Mouse (Mus musculus) heart, postnatal 10 days (tissue): ENCODE data around the gene Ogfod3. TPM values are rescaled to one million over a fixed set of nuclear protein-coding genes. Genes with fewer than 3 reads are reported as not detected.

Experiments
- DNase-seq, 2 experiments: peaks; one replicate each; pipeline ENCODE4 v3.0.0; 2021
- intact Hi-C: fragments of 180-260 bp; cut with DNase I; formaldehyde crosslinking; loops from one replicate; pipeline ENCODE4 v1.15.1; 2025
- total RNA-seq, 2 experiments: library from RNA; stranded (reverse); gene quantifications; 2 replicates each; pipeline ENCODE4 v1.2.3; 2021

The Ogfod3 gene
- total RNA-seq, 2 experiments from 2014 or later = 18.3 to 19.4 TPM

- peak; percentile 37 to 62 for DNase-seq
- intact Hi-C loops = loop anchor here (2.0 to 5.0 kb wide), 2 partner anchors 139 to 185 kb away; partner anchors contain the start of gene Sectm1b
These were observed 2.9 kb downstream of the Ogfod3 start for GRCm38 (mm10) chr11:121201436-121202198.

- DNase-seq = no peak
- intact Hi-C loops = loop anchor here (2.0 to 5.0 kb wide), 2 partner anchors 138 to 184 kb away; partner anchors contain the start of gene Sectm1b
These were observed 3.7 kb downstream of the Ogfod3 start for GRCm38 (mm10) chr11:121200781-121201180.

DNA sequence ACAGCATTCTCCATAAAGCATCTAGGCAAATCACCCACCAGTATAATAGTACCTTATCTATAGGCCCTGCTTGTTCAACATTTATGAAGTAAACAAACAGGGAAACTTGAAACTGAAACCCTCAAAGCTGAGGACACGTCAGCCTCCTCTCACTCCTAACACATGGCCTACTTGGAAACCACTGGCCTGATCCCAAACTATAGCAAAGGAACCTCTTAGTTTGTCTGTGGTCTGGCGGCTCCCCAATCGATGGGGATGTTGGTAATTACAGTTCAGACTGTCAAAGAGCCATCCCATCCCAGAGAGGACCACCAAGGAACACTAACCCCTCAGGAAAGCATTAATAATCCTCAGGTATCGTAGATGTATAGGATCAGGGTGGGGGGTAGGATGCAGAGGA, 4.7 kb downstream of the Ogfod3 start:
- intact Hi-C loops = loop anchor here (2.0 to 5.0 kb wide), 2 partner anchors 138 to 183 kb away; partner anchors contain the start of gene Sectm1b
- DNase-seq = no peak

- DNase-seq = no peak
- intact Hi-C loops = no loop called here
These were observed 5.9 kb downstream of the Ogfod3 start for GRCm38 (mm10) chr11:121198622-121199021.

- intact Hi-C loops = no loop called here
- DNase-seq = no peak
These were observed 11.1 kb downstream of the Ogfod3 start for GRCm38 (mm10) chr11:121193415-121193814.

DNA sequence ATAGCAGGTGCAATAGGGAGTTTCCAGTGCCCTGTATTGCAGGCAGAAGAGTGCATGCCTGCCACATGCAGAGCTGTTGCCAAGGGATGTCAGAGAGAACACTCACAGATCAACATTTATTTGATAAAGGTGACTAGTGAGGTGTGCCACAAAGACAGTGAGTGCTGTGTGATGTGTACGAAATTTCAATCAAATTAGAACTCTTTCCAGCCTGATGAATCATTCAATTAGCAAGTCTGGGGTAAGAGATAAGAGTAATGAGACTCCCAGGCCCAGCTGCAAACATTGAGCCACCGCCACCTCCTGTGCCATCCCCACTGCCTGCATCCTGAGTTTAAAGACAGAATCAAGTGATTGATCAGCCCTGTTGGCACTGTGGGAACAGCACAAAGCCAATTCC, 11.8 kb downstream of the Ogfod3 start:
- intact Hi-C loops = no loop called here
- DNase-seq = no peak

- peak; percentile 66 for DNase-seq
- intact Hi-C loops = no loop called here
These were observed 14.8 kb downstream of the Ogfod3 start for GRCm38 (mm10) chr11:121189681-121190080.

GRCm38 (mm10) chr11:121176285-121177270, 27.9 kb downstream of the Ogfod3 start:
- intact Hi-C loops = no loop called here
- peak; percentile 49 to 73 for DNase-seq

DNA sequence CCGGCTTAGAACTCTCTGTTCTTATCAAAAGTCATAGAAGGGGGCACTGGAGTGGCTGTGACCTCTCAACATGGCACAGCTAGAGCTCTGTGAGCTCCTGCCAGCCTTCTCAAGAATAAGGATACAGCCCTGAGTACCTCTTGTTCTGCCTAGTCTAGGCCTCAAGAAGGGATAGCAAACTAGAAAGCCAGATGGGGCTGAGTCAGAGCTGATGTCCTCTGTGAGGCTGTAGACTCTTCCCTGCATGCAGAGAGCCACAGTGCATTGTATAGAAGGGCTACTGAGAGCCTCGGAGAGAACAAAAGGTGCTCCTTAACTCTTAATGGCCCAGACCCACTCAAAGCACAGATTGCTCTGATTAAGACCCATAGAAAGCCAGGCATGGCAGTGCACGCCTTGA, 30.3 kb downstream of the Ogfod3 start:
- intact Hi-C loops = no loop called here
- no peak for DNase-seq

DNA sequence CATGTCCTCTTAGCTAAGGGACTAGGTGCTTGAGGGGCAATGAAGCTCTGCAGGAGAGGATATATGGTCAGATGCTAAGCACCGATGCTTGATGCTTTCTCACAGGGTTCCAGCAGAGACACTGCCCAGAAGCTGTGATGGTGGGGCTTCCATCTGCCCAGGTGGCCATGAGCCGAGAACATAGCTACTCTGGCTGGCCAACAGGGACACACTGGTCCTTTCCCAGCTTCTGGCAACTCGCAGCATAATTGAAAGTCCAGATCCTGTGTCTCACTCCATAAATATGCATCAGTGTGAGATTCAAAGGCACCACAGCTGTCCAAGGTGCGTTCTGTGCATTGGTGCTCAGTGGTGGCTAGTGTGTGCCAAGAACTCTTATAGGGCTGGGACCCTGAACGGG, 31.3 kb downstream of the Ogfod3 start:
- intact Hi-C loops = no loop called here
- no peak for DNase-seq

DNA sequence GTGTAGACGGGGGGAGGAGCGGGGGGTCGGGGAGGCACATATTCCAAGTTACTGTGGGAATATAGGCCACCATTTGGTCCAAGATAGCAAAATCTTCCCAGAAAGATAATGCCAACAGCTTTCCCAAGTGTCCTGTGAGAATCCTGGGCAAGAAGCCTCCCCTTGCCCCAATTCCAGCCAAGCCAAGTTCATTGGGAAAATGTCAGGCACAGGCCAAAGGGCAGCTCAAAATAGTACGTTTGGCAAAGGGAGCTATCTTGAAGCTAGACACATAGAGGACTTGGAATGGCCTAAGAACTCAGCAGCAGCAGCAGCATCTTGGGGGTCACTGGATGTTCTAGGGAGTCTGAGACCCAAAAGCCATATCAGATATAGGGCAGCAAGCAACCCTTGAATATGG, 40.8 kb downstream of the Ogfod3 start:
- no peak for DNase-seq
- intact Hi-C loops = no loop called here

DNA sequence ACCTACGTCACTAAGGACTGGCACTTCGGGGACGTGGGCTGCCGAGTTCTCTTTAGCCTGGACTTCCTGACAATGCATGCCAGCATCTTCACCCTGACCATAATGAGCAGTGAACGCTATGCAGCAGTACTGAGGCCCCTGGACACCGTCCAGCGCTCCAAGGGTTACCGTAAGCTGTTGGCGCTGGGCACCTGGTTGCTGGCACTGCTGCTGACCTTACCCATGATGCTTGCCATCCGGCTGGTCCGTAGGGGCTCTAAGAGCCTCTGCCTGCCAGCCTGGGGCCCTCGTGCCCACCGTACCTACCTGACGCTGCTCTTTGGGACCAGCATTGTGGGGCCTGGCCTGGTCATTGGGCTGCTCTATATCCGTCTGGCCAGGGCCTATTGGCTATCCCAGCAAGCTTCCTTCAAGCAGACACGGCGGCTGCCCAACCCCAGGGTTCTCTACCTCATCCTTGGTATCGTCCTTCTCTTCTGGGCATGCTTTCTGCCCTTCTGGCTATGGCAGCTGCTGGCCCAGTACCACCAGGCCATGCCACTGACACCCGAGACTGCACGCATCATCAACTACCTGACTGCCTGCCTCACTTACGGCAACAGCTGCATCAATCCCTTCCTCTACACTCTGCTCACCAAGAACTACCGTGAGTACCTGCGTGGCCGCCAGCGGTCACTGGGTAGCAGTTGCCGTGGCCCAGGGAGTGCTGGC, 43.7 kb downstream of the Ogfod3 start:
- no peak for DNase-seq
- intact Hi-C loops = no loop called here

- intact Hi-C loops = no loop called here
- no peak for DNase-seq
These were observed 44.5 kb downstream of the Ogfod3 start, which contains the start of gene Uts2r for GRCm38 (mm10) chr11:121159971-121160370. Uts2r (plus strand) TSS chr11:121160271.

GRCm38 (mm10) chr11:121156411-121156891, 48.1 kb downstream of the Ogfod3 start:
- intact Hi-C loops = no loop called here
- DNase-seq = peak; percentile 75 to 77

- no peak for DNase-seq
- intact Hi-C loops = no loop called here
These were observed 50.3 kb downstream of the Ogfod3 start for GRCm38 (mm10) chr11:121154203-121154602.

DNA sequence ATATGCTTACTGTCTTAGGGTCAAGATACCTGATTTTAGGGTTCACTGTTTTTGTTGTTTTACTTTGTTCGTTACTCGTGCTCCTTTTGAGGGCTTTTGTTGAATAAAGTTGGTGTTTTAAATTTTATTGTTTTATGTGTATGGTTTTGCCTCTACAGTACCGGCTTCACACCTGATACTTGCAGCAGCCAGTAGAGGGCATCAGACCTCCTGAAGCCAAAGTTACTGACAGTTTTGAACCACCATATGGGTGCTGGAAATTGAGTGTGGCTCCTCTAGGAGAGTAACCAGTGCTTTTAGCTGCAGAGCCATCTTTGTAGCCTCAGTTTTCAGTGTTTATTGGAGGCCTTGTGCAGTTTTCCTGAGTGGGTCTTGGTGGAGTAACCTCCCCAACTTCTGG, 56.3 kb downstream of the Ogfod3 start:
- intact Hi-C loops = no loop called here
- no peak for DNase-seq

DNA sequence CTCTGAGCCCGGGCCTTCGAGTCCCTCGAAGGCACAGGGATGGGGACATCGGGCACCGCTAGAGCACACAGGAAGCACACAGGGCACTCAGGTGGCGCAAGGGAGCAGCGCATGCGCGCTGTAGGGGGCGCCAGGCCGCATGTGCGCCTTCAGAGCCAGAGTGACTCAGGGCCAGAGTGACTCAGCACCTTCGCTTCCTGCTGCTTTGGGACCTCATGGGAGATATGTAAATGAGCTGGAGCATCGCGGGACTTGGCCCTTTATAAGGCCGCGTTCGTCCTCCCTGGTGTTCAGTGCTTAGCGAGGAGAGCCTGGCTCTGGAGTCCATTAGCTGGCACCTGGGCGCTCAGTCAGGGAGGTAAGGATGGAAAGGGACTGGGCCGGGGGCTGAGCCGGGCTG, 58.6 kb downstream of the Ogfod3 start, which contains the start of gene Tex19.1:
Gene Tex19.1 (plus strand): TSS at position 279 of the 400 bp plus-strand sequence.
- intact Hi-C loops = no loop called here
- no peak for DNase-seq

DNA sequence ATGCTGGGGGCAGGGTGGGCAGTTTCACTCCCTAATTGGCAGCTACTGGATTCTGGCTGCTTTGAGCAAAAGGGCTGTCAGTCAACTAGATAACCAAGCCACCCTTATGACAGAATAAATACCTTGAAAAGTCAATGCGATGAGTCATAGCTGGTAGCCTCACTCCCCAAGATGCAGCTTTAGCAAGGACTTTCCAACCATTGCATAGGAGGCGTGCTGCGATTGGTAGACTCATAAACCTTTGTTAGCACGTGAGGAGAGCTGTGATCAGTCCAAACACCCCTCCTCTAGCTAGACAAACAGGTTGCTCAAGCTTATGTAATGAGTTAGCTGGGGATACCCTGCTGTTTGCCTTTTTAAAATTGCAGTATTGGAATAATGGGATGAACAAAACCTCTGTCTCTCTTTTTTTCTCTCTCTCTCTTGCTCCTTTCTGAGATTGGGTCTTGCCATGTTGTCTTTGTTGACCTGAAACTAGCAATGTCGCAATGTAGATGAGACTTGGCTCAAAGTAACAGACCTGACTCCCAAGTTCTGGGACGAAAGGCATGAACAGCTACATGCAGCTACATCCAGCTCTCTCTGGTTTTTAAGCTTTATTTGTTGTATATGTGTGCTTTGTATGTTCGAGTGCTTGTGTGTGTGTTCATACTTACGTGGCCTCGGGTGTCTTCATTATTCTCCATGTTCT, 61.0 kb downstream of the Ogfod3 start:
- no peak for DNase-seq
- intact Hi-C loops = no loop called here

GRCm38 (mm10) chr11:121138732-121139131, 65.8 kb downstream of the Ogfod3 start:
- peak in 1 of 2 experiments; percentile 26 for DNase-seq
- intact Hi-C loops = loop anchor here (5.0 kb wide), 1 partner anchor 71 kb away; no protein-coding TSS in a partner anchor

DNA sequence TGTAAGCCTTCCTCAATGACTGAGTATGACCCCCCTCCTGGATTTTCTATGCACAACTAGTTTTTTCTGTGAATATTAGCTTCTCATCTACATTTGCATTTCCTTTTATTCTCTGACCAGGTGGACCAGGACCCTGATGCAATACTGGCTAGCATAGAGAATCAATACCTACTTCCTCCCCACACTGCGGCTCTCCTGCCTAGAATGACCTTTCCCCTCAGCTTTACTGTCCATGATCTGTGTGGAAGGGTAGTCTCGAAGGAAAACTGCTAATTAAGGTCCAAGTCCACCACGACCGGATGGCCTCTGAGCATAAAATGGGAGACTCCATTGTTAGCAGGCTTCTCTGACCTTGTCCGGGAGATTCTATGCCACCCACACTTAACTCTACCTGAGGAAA, 66.8 kb downstream of the Ogfod3 start:
- no peak for DNase-seq

More for the DNA sequence above, 66.8 kb downstream of the Ogfod3 start:
- intact Hi-C loops = loop anchor here (5.0 kb wide), 1 partner anchor 70 kb away; no protein-coding TSS in a partner anchor
